Mouse (Mus musculus): ENCODE results near the gene Ext2.

DNA sequence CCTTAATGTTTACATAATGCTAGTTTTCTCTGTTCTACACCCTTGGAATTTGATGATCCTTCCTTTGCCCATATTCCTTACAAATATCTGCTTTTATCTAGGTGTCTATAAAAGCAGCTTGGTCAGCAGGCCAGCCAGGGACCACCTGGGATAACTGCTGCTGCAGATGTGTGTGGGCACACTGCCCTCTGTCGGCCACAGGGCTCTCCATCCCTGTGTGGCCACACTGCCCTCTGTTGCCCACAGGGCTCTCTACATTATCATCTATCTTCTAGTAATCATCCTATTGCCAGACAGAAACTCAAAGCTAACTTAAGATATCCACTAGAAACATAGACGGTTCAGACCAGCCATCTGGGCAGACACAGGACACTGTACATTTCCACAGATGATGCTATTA, 12.4 kb downstream of the Ext2 start:
- peak; percentile 83 for TF ChIP-seq CTCF (IDR thresholded peaks at IDR 0.05; ENCODE audit: low read depth)
- TF ChIP-seq EP300 (IDR thresholded peaks at IDR 0.05; ENCODE audit: low read depth), result no peak

Data from liver, postnatal 0 days (tissue).